ENCODE assay signal across 8 mouse cellular contexts in the genomic region with DNA sequence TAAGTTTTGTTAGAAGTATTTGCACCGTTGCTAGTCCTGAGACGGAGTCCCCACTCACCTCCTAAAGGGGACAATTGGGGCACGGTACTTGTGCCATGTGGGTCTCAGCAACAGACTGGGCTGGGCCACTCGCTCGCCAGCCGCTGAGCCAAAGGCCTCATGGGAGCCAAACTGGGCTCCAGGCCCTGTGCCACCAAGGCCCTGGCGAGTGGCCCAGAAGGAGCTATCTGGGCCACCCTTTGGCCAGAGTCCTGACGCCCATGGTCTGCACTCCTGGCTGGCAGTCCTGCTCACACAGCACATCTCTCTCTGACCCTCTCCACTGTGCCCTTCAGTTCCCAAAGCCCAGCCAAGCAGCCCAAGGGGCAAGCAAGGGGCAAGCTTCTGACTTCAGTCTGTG.
DNase-seq lines count a peak whose midpoint lies in the region; ATAC-seq lines count a peak whose summit lies in the region.

No protein-coding gene starts in this region.

- H3K27ac ChIP-seq in forebrain, embryonic 14.5 days (ENCODE audit: low read depth, low read length): no peak overlapping the region
- H3K27ac ChIP-seq in forebrain, embryonic 13.5 days: no peak overlapping the region
- no peak overlapping the region for H3K27ac ChIP-seq in hindbrain, embryonic 12.5 days

- H3K9me3 ChIP-seq in forebrain, embryonic 14.5 days (replicated peaks; ENCODE audit: control insufficient read depth, low read length): no peaks in the 10 kb centered on the region
- no peaks in the 10 kb centered on the region for H3K9me3 ChIP-seq in forebrain, embryonic 13.5 days (replicated peaks)
- H3K9me3 ChIP-seq in hindbrain, embryonic 12.5 days (replicated peaks): no peaks in the 10 kb centered on the region

- H3K4me1 ChIP-seq in forebrain, embryonic 14.5 days (ENCODE audit: control insufficient read depth, insufficient read depth, low read length): no peaks in the 10 kb centered on the region
- no peaks in the 10 kb centered on the region for H3K4me1 ChIP-seq in forebrain, embryonic 13.5 days
- 0 out of 2 replicates have a peak, but pooled peaks cover 2% of the 10 kb centered on the region for H3K4me1 ChIP-seq in hindbrain, embryonic 12.5 days

- no peak overlapping the region for H3K4me3 ChIP-seq in forebrain, embryonic 14.5 days (ENCODE audit: low read depth, low read length)
- H3K4me3 ChIP-seq in forebrain, embryonic 13.5 days: no peak overlapping the region
- H3K4me3 ChIP-seq in hindbrain, embryonic 12.5 days: no peak overlapping the region

- no peaks in the 10 kb centered on the region for H3K36me3 ChIP-seq in forebrain, embryonic 14.5 days (ENCODE audit: control insufficient read depth, insufficient read depth, low read length)
- no peaks in the 10 kb centered on the region for H3K36me3 ChIP-seq in forebrain, embryonic 13.5 days (ENCODE audit: poor library complexity, severe bottlenecking)
- H3K36me3 ChIP-seq in hindbrain, embryonic 12.5 days: no peaks in the 10 kb centered on the region

- peak; percentile 26 for DNase-seq in forebrain, embryonic 14.5 days (ENCODE audit: low spot score)
- peak; percentile 65 for DNase-seq in brain, adult 2 months (ENCODE audit: low read depth, low spot score)
- peak; percentile 66 for DNase-seq in gastrocnemius, postnatal 10 days
- peak; percentile 91 for DNase-seq in kidney, postnatal 36 days
- DNase-seq in testis, postnatal 10 days (ENCODE audit: low spot score): peak; percentile 69
- no peak for DNase-seq in retina, embryonic 14.5 days (ENCODE audit: low spot score)

- no peaks in the 10 kb centered on the region for H3K27me3 ChIP-seq in forebrain, embryonic 14.5 days (replicated peaks; ENCODE audit: control insufficient read depth, insufficient read depth, low read length)
- H3K27me3 ChIP-seq in forebrain, embryonic 13.5 days: no peaks in the 10 kb centered on the region
- H3K27me3 ChIP-seq in hindbrain, embryonic 12.5 days: no peaks in the 10 kb centered on the region

- no peak for ATAC-seq in forebrain, embryonic 14.5 days
- ATAC-seq in forebrain, embryonic 13.5 days: no peak
- no peak for ATAC-seq in hindbrain, embryonic 12.5 days (ENCODE audit: low FRiP score)

- H3K9ac ChIP-seq in forebrain, embryonic 14.5 days (ENCODE audit: low read length): no peak overlapping the region
- no peak overlapping the region for H3K9ac ChIP-seq in forebrain, embryonic 13.5 days
- H3K9ac ChIP-seq in hindbrain, embryonic 12.5 days: no peak overlapping the region

- 86% methylated on average over 8 of the region's 8 CpGs for WGBS in forebrain, embryonic 14.5 days
- 91% methylated on average over 8 of the region's 8 CpGs for WGBS in forebrain, embryonic 13.5 days
- WGBS in hindbrain, embryonic 12.5 days: 91% methylated on average over 8 of the region's 8 CpGs

- H3K4me2 ChIP-seq in forebrain, embryonic 14.5 days (ENCODE audit: low read length): no peak overlapping the region
- no peak overlapping the region for H3K4me2 ChIP-seq in forebrain, embryonic 13.5 days
- H3K4me2 ChIP-seq in hindbrain, embryonic 12.5 days (replicated peaks): no peak overlapping the region
